Mouse (Mus musculus) CH12.LX (cell line): ENCODE data around the gene Ank3.

ENCODE experiments used
- CHD2 ChIP-seq: IDR thresholded peaks from 2 replicates; pipeline ENCODE4 v1.6.1; 2011; ENCODE audit warnings: low read length, improper control_type of control experiment
- CTCF ChIP-seq, 2 experiments: IDR thresholded peaks in 1 of 2; conservative IDR thresholded peaks in 1 of 2; 2 replicates each; pipeline ENCODE4 v1.5.1; 2011 to 2012; ENCODE audit warnings: low read depth in 2 of 2, low read length in 2 of 2, improper control_type of control experiment in 1 of 2, inconsistent platforms in 1 of 2, mild to moderate bottlenecking in 1 of 2, moderate library complexity in 1 of 2
- POLR2A ChIP-seq: IDR thresholded peaks from 2 replicates; pipeline ENCODE4 v1.6.1; 2011; ENCODE audit warnings: low read depth, mild to moderate bottlenecking, improper control_type of control experiment, low read length
- UBTF ChIP-seq: IDR thresholded peaks from 2 replicates; pipeline ENCODE4 v1.6.1; 2012; ENCODE audit warnings: low read depth, mild to moderate bottlenecking, inconsistent platforms, low read length, improper control_type of control experiment, moderate library complexity

DNA sequence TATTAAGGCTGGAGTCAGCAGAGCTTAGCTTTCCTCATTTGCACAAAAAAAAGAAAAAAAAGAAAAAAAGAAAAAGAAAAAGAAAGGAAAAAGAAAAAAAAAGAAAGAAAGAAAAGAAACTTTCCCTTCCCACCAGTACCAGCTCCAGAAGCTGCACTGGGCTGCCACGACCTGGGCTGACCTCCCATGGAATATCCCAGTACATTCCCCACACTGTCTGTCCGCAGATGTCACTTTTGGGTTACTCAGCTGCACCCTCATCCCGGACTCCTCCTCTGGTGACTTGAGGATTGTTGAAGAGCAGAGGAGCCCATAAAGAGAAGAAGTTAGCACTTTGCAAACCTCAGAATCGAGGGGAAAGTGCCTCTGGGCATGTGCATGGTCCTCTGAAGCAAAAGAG is 433.7 kb downstream of the Ank3 start:
- TF ChIP-seq UBTF (no peak), POLR2A (no peak), CTCF (conservative IDR thresholded peaks at IDR 0.05 in 1 of 2, IDR thresholded peaks at IDR 0.05 in 1 of 2; ENCODE audit: low read depth in 2 of 2, low read length in 2 of 2) (no peak), CHD2 (no peak)
